Mouse (Mus musculus) liver, adult 2 months (tissue): ENCODE measurements at regions not wholly inside any gene's neighbourhood (a gene's known extent, or its start where the extent isn't known, plus 50 kb on each side); places are given as distances from the start of the nearest gene placed in this dataset.

Experiments
- CTCF ChIP-seq: fragments of 200-500 bp; IDR thresholded peaks from 2 replicates; pipeline ENCODE4 v1.5.1; 2011; ENCODE audit warnings: low read depth, low read length, control low read depth
- POLR2A ChIP-seq: fragments of 200-500 bp; IDR thresholded peaks from 2 replicates; pipeline ENCODE4 v1.6.1; 2011; ENCODE audit warnings: low read length, control low read depth; ENCODE audit not compliant: insufficient read depth; ENCODE audit errors: extremely low read depth

DNA sequence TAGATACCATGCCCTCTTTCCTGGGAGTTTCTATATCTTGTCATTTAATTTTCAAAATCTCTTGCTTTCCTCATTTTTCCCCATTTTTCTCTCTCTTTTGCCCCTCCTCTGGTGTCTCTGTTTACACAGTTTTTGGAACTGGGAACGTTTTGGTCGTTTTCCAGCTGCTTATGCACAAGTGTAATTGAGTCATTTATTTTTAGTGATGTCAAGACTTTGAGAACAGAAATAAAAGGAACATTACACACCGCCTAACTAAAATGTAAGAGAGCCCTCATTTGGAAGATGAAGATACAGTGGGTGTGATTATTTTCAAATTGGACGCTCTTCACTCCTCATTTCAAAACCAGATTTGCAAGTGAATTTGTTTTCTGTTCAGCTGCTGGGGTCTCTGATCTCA, 176.0 kb upstream of the Zfp462 start:
- TF ChIP-seq POLR2A (no peak), CTCF (no peak)
